Mouse (Mus musculus) erythroblast, embryonic 14.5 days (primary cell): Measurements from ENCODE around the gene Lmntd1.

ENCODE experiments used
- GATA1 ChIP-seq: IDR thresholded peaks from 2 replicates; pipeline ENCODE4 v1.6.1; 2012; ENCODE audit warnings: low read length, inconsistent platforms, mixed read lengths
- TAL1 ChIP-seq: IDR thresholded peaks from 3 replicates; pipeline ENCODE4 v1.6.1; 2012; ENCODE audit warnings: low read length, inconsistent platforms, mixed read lengths

- TF ChIP-seq TAL1 (no peak), GATA1 (no peak)
Observed at GRCm38 (mm10) chr6:145656740-145657591, 42.8 kb upstream of the Lmntd1 start.
